Mouse (Mus musculus): Measurements from ENCODE around the gene Dazap2. TPM values are rescaled to one million over a fixed set of nuclear protein-coding genes. Genes with fewer than 3 reads are reported as not detected.

Dazap2 gene
- polyA plus RNA-seq, 1 experiment: not detected

DNA sequence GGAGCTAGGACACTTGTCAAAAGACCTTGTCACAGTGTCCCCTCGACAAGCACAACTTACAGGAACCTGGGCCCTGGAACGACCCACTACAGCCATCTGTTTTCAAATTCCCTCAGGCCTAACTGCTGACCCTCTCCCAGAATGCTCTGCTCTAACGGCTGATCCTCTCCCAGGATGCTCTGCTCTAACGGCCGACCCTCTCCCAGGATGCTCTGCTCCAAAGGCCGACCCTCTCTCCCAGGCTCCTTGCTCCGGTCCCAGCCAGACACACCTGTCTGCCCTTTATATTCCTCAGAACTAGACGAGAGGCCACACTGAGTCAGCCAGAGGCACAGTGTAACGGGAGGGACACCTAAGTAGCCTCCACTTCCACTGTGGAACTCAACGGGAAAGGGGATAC, 35.0 kb upstream of the Dazap2 start:
- Histone ChIP-seq H3K4me3 (ENCODE audit: insufficient read depth, low read depth, low read length) (no peak overlapping the region), H3K27ac (ENCODE audit: insufficient read depth, low read depth, low read length) (no peak overlapping the region), H3K4me1 (ENCODE audit: control insufficient read depth, insufficient read depth, low read length) (peaks cover 6% of the 10 kb centered on the region; the same call in 1 of the 2 replicates)
- TF ChIP-seq CTCF (IDR thresholded peaks at IDR 0.05; ENCODE audit: insufficient read depth, low read depth, low read length): no peak
- TF ChIP-seq POLR2A (IDR thresholded peaks at IDR 0.05; ENCODE audit: insufficient read depth, low read depth, low read length): no peak
- WGBS: 92% methylated on average over 10 of the region's 10 CpGs

DNA sequence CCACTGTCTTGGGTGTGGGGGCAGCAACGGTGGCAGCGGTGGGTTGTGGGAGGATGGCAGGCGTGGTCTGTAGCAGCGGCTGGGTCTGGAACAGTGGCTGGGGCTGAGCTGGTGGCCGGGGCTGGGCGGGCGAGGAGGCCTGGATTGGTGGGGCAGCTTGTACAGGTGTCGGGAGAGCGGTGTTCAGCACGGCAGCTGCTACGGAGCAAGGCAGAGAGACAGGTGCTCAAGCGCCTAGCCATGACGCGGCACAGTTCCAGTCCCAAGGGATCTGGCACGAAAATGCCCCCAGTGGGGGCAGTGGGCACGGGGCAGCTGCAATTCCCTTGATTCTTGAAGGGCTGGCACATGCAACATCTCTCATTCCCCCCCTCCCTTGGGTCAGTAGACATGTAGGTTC, 29.2 kb upstream of the Dazap2 start:
- TF ChIP-seq CTCF (IDR thresholded peaks at IDR 0.05; ENCODE audit: insufficient read depth, low read depth, low read length) (no peak), POLR2A (IDR thresholded peaks at IDR 0.05; ENCODE audit: insufficient read depth, low read depth, low read length) (no peak)
- no peak overlapping the region for H3K27ac ChIP-seq (ENCODE audit: insufficient read depth, low read depth, low read length)
- 94% methylated on average over 16 of the region's 16 CpGs for WGBS

DNA sequence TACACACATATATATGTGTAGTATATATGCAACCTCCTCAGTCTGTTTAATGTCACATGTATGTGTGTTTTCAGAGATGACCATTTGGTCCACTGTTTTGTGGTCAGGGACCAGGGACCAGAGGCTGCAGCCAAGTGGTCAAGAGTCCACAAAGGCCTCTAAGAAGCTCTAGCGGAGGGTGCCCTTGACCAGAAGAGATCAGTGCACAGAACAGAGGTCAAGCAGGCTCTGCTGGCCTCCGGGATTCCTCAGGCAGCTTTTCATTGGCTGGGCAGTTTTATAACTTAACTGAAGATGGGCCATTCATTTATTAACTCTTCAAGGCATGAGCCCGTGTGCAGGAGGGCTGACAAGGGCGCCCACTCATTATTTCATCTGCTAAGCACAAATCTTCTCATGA, 28.0 kb upstream of the Dazap2 start:
- TF ChIP-seq POLR2A (IDR thresholded peaks at IDR 0.05; ENCODE audit: insufficient read depth, low read depth, low read length) (no peak), CTCF (IDR thresholded peaks at IDR 0.05; ENCODE audit: insufficient read depth, low read depth, low read length) (no peak)
- 86% methylated on average over 4 of the region's 4 CpGs for WGBS
- no peak overlapping the region for H3K27ac ChIP-seq (ENCODE audit: insufficient read depth, low read depth, low read length)
- H3K4me1 ChIP-seq (ENCODE audit: control insufficient read depth, insufficient read depth, low read length): peaks cover 4% of the 10 kb centered on the region; the same call in 1 of the 2 replicates
- no peak overlapping the region for H3K4me3 ChIP-seq (ENCODE audit: insufficient read depth, low read depth, low read length)

More for the DNA sequence above, 29.2 kb upstream of the Dazap2 start:
- H3K4me1 ChIP-seq (ENCODE audit: control insufficient read depth, insufficient read depth, low read length): peaks cover 4% of the 10 kb centered on the region; the same call in 1 of the 2 replicates
- no peak overlapping the region for H3K4me3 ChIP-seq (ENCODE audit: insufficient read depth, low read depth, low read length)

GRCm38 (mm10) chr15:100588297-100588696, 26.9 kb upstream of the Dazap2 start:
- no peak overlapping the region for H3K4me3 ChIP-seq (ENCODE audit: insufficient read depth, low read depth, low read length)
- TF ChIP-seq CTCF (IDR thresholded peaks at IDR 0.05; ENCODE audit: insufficient read depth, low read depth, low read length): no peak
- TF ChIP-seq POLR2A (IDR thresholded peaks at IDR 0.05; ENCODE audit: insufficient read depth, low read depth, low read length): no peak
- no peaks in the 10 kb centered on the region for H3K4me1 ChIP-seq (ENCODE audit: control insufficient read depth, insufficient read depth, low read length)
- no peak overlapping the region for H3K27ac ChIP-seq (ENCODE audit: insufficient read depth, low read depth, low read length)
- WGBS: 71% methylated on average over 6 of the region's 6 CpGs

DNA sequence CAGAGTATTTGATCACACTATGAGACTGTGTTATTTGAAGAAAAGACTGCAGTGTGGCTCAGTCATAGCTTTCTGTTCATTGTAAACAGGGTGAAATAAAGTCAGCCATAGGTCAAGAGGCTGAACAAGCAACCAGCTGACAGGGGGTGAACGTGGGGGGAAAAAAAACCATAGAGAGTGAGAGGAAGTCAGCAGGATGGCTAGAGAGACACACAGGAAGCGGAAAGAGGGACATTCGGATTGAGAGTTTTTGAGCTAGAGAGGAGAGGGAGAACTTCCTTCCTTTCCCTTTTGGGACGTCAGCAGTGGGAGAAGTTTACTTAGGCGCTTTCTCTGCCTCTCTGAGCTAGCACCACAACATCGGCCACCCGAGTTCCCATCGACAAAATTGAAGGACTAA, 24.7 kb upstream of the Dazap2 start:
- TF ChIP-seq CTCF (IDR thresholded peaks at IDR 0.05; ENCODE audit: insufficient read depth, low read depth, low read length): no peak
- TF ChIP-seq POLR2A (IDR thresholded peaks at IDR 0.05; ENCODE audit: insufficient read depth, low read depth, low read length): no peak
- no peak overlapping the region for H3K27ac ChIP-seq (ENCODE audit: insufficient read depth, low read depth, low read length)
- H3K4me3 ChIP-seq (ENCODE audit: insufficient read depth, low read depth, low read length): no peak overlapping the region
- H3K4me1 ChIP-seq (ENCODE audit: control insufficient read depth, insufficient read depth, low read length): peaks cover 3% of the 10 kb centered on the region; the same call in 1 of the 2 replicates
- 84% methylated on average over 8 of the region's 8 CpGs for WGBS

GRCm38 (mm10) chr15:100592817-100593216, 22.3 kb upstream of the Dazap2 start:
- 89% methylated on average over 6 of the region's 6 CpGs for WGBS
- Histone ChIP-seq H3K4me1 (ENCODE audit: control insufficient read depth, insufficient read depth, low read length) (peaks cover 3% of the 10 kb centered on the region; the same call in 1 of the 2 replicates), H3K27ac (ENCODE audit: insufficient read depth, low read depth, low read length) (no peak overlapping the region), H3K4me3 (ENCODE audit: insufficient read depth, low read depth, low read length) (no peak overlapping the region)
- TF ChIP-seq POLR2A (IDR thresholded peaks at IDR 0.05; ENCODE audit: insufficient read depth, low read depth, low read length) (no peak), CTCF (IDR thresholded peaks at IDR 0.05; ENCODE audit: insufficient read depth, low read depth, low read length) (no peak)

- Histone ChIP-seq H3K27ac (ENCODE audit: insufficient read depth, low read depth, low read length) (no peak overlapping the region; the same call in 1 of the 2 replicates), H3K4me1 (ENCODE audit: control insufficient read depth, insufficient read depth, low read length) (peaks cover 14% of the 10 kb centered on the region), H3K4me3 (ENCODE audit: insufficient read depth, low read depth, low read length) (peak overlapping the region; percentile 99)
- no peak for TF ChIP-seq CTCF (IDR thresholded peaks at IDR 0.05; ENCODE audit: insufficient read depth, low read depth, low read length)
- TF ChIP-seq POLR2A (IDR thresholded peaks at IDR 0.05; ENCODE audit: insufficient read depth, low read depth, low read length): no peak
- WGBS: 42% methylated on average over 9 of the region's 9 CpGs
Observed at GRCm38 (mm10) chr15:100598287-100598882, 16.8 kb upstream of the Dazap2 start.

- peaks cover 14% of the 10 kb centered on the region for H3K4me1 ChIP-seq (ENCODE audit: control insufficient read depth, insufficient read depth, low read length)
- peak overlapping the region; percentile 67; the same call in 1 of the 2 replicates for H3K27ac ChIP-seq (ENCODE audit: insufficient read depth, low read depth, low read length)
- 4% methylated on average over 12 of the region's 12 CpGs for WGBS
- TF ChIP-seq POLR2A (IDR thresholded peaks at IDR 0.05; ENCODE audit: insufficient read depth, low read depth, low read length) (no peak), CTCF (IDR thresholded peaks at IDR 0.05; ENCODE audit: insufficient read depth, low read depth, low read length) (no peak)
- H3K4me3 ChIP-seq (ENCODE audit: insufficient read depth, low read depth, low read length): peak overlapping the region; percentile 99
Observed at GRCm38 (mm10) chr15:100598883-100599275, 16.3 kb upstream of the Dazap2 start.

DNA sequence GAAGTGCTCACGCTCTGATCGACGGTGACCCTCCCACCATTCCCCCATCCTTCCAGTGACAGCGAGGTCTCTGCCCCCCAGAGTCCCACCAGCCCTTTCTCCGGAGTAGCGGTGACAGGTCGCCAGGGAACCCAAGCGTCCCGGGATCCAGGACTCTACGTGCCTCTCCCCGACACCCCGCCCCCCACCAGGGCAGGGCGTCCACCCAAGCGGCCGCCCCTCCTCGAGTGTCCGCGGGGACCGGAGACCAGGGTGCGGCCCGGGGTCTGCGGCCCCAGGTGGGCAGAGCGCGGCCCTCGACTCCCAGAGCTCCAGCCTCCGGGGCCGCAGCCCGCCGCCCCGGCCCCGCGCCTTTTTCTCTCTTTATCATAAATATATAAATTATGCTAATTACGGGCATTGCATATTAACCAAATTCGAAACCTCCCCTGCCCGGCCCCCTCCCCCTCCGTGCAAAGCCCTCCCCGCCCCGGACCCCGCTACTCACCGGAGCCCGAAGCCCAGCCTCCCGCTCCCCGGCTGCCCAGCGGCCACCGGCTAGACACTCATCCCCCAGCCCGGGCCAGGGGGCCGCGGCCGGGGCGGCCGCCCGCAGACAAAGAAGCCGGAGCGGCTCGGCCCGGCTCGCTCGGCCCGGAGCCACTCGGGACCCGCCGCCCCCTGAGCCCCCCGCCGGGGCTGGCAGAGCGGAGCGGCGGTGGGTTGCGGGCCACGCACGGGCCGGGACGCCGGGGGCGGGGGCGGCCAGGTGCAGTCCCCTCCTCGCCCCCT, 15.7 kb upstream of the Dazap2 start, which contains the start of gene Pou6f1:
Gene Pou6f1 (minus strand): TSS at position 709 of the 771 bp plus-strand sequence.
- under 1% methylated on average over 75 of the region's 76 CpGs for WGBS
- no peak for TF ChIP-seq CTCF (IDR thresholded peaks at IDR 0.05; ENCODE audit: insufficient read depth, low read depth, low read length)
- TF ChIP-seq POLR2A (IDR thresholded peaks at IDR 0.05; ENCODE audit: insufficient read depth, low read depth, low read length): no peak
- Histone ChIP-seq H3K4me1 (ENCODE audit: control insufficient read depth, insufficient read depth, low read length) (peaks cover 13% of the 10 kb centered on the region), H3K27ac (ENCODE audit: insufficient read depth, low read depth, low read length) (peak within 1 kb of the TSS; percentile 67; the same call in 1 of the 2 replicates), H3K4me3 (ENCODE audit: insufficient read depth, low read depth, low read length) (peak within 1 kb of the TSS; percentile 99)

Measured in olfactory bulb, adult 2 months (tissue).